Mouse (Mus musculus) liver, postnatal 0 days (tissue): Measurements from ENCODE around the gene Shq1.

Source experiments
- CTCF ChIP-seq: sonication (generic); IDR thresholded peaks from 2 replicates; pipeline ENCODE4 v1.5.1; 2016; ENCODE audit warnings: antibody characterized with exemption, low read depth
- EP300 ChIP-seq: IDR thresholded peaks from 2 replicates; pipeline ENCODE4 v1.6.1; 2016; ENCODE audit warnings: antibody characterized with exemption, low read depth, mild to moderate bottlenecking

DNA sequence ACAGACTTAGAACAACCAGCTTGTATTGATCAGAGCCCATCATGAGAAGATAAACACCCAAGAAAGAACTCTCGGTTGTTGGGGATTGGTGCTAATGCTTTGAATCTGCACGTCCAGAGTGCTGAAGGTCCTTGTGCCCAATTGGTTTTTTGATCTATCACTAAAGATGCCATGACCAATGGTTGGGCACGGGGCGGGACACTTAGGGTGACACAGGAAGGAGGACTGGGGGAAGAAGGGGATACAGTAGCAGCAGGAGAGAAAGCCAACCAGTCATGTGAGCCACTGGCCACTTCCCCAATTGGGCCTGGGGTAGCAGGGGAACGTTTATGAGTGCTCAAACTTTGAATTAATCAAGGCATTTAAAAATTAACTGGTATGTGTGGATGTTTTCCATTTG lies 23.8 kb downstream of the Shq1 start:
- no peak for TF ChIP-seq CTCF
- TF ChIP-seq EP300 = no peak
